23 mouse cellular contexts compared by ENCODE assay signal in the genomic region with DNA sequence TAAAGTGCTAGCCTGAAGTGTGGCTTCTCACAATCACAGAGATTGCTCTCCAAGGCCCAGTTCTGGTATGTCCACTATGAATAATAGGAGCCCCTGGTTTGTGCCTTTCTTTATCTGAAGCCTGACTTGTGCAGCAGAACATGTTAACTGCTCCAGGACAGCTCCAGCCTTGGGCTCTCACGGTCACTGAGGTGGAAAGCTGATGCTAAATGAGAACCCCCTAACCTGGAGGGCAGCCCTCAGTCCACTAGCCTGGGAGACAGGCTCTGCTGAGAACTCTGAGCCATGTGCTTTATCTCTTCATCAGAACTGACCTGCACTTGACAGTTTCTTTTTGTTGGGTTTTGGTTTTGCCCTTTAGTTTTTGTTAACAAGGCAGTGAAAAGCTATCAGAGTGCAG.
DNase-seq lines count a peak whose midpoint lies in the region; ATAC-seq lines count a peak whose summit lies in the region.
"Had no signal": no experiment of that assay in that cellular context is flagged by ENCODE, and none has a peak within 500 bp of the region (broad histone marks: within the 10 kb centered on the region; RNA-seq: fewer than 3 reads in every experiment).

No protein-coding gene starts in this region.

- H3K27ac ChIP-seq in forebrain, embryonic 10.5 days, result 0 out of 2 replicates have a peak overlapping the region, but pooled peaks have one; percentile 5
- H3K27ac ChIP-seq in forebrain, embryonic 12.5 days, result no peak overlapping the region
- H3K27ac ChIP-seq in kidney, embryonic 15.5 days, result no peak overlapping the region
- no peak overlapping the region for H3K27ac ChIP-seq in kidney, embryonic 16.5 days (ENCODE audit: low read length)
- no peak overlapping the region for H3K27ac ChIP-seq in midbrain, embryonic 11.5 days (ENCODE audit: low read depth, low read length)
- no peak overlapping the region for H3K27ac ChIP-seq in midbrain, embryonic 15.5 days
- H3K27ac ChIP-seq: embryonic facial prominence, embryonic 10.5 days; embryonic facial prominence, embryonic 13.5 days; gastrocnemius, adult 2 months; hindbrain, embryonic 12.5 days; hindbrain, embryonic 15.5 days had no signal

- H3K9ac ChIP-seq in forebrain, embryonic 12.5 days, result no peak overlapping the region
- no peak overlapping the region for H3K9ac ChIP-seq in kidney, embryonic 15.5 days
- no peak overlapping the region for H3K9ac ChIP-seq in kidney, embryonic 16.5 days (replicated peaks; ENCODE audit: low read length)
- no peak overlapping the region for H3K9ac ChIP-seq in midbrain, embryonic 11.5 days (ENCODE audit: low read length)
- H3K9ac ChIP-seq in midbrain, embryonic 15.5 days, result no peak overlapping the region
- H3K9ac ChIP-seq: embryonic facial prominence, embryonic 13.5 days; hindbrain, embryonic 12.5 days; hindbrain, embryonic 15.5 days had no signal

- 0 out of 2 replicates have a peak, but pooled peaks cover 4% of the 10 kb centered on the region for H3K36me3 ChIP-seq in forebrain, embryonic 10.5 days (replicated peaks)
- H3K36me3 ChIP-seq in forebrain, embryonic 12.5 days (replicated peaks), result no peaks in the 10 kb centered on the region
- no peaks in the 10 kb centered on the region for H3K36me3 ChIP-seq in kidney, embryonic 15.5 days
- H3K36me3 ChIP-seq in kidney, embryonic 16.5 days (ENCODE audit: insufficient read depth, low read length), result no peaks in the 10 kb centered on the region
- H3K36me3 ChIP-seq in midbrain, embryonic 11.5 days (ENCODE audit: control insufficient read depth, insufficient read depth, low read length), result no peaks in the 10 kb centered on the region
- H3K36me3 ChIP-seq in midbrain, embryonic 15.5 days (replicated peaks), result no peaks in the 10 kb centered on the region
- H3K36me3 ChIP-seq: embryonic facial prominence, embryonic 10.5 days; embryonic facial prominence, embryonic 13.5 days; hindbrain, embryonic 12.5 days; hindbrain, embryonic 15.5 days had no signal

- ATAC-seq in forebrain, embryonic 12.5 days (ENCODE audit: low FRiP score), result no peak
- ATAC-seq in kidney, embryonic 15.5 days (replicated peaks; ENCODE audit: low FRiP score), result peak; percentile 49; the same call in 1 of the 2 replicates
- no peak for ATAC-seq in kidney, embryonic 16.5 days (ENCODE audit: low FRiP score, low TSS enrichment)
- no peak for ATAC-seq in midbrain, embryonic 11.5 days (ENCODE audit: low FRiP score)
- ATAC-seq in midbrain, embryonic 15.5 days (replicated peaks), result no peak
- ATAC-seq: activated CD4-positive, CD25-positive, alpha-beta regulatory T cell, adult 4 months; forebrain, embryonic 16.5 days had no signal

- H3K4me3 ChIP-seq in forebrain, embryonic 10.5 days, result no peak overlapping the region
- H3K4me3 ChIP-seq in forebrain, embryonic 12.5 days (replicated peaks), result no peak overlapping the region
- H3K4me3 ChIP-seq in kidney, embryonic 15.5 days (replicated peaks), result no peak overlapping the region
- no peak overlapping the region for H3K4me3 ChIP-seq in kidney, embryonic 16.5 days (ENCODE audit: low read length)
- H3K4me3 ChIP-seq in midbrain, embryonic 11.5 days (ENCODE audit: low read depth, low read length), result no peak overlapping the region
- no peak overlapping the region for H3K4me3 ChIP-seq in midbrain, embryonic 15.5 days
- H3K4me3 ChIP-seq: embryonic facial prominence, embryonic 10.5 days; embryonic facial prominence, embryonic 13.5 days; erythroblast, embryonic 14.5 days; gastrocnemius, adult 2 months; hindbrain, embryonic 12.5 days; hindbrain, embryonic 15.5 days had no signal

- WGBS in forebrain, embryonic 10.5 days, result 64% methylated on average over 1 of the region's 1 CpGs
- 29% methylated on average over 1 of the region's 1 CpGs for WGBS in forebrain, embryonic 12.5 days
- WGBS in kidney, embryonic 15.5 days, result 27% methylated on average over 1 of the region's 1 CpGs
- 17% methylated on average over 1 of the region's 1 CpGs for WGBS in kidney, embryonic 16.5 days
- WGBS in midbrain, embryonic 11.5 days, result 52% methylated on average over 1 of the region's 1 CpGs
- WGBS in midbrain, embryonic 15.5 days, result 27% methylated on average over 1 of the region's 1 CpGs

- no peak overlapping the region for H3K4me2 ChIP-seq in forebrain, embryonic 12.5 days
- H3K4me2 ChIP-seq in kidney, embryonic 15.5 days, result no peak overlapping the region
- no peak overlapping the region for H3K4me2 ChIP-seq in kidney, embryonic 16.5 days (replicated peaks; ENCODE audit: low read depth, low read length)
- no peak overlapping the region for H3K4me2 ChIP-seq in midbrain, embryonic 11.5 days
- H3K4me2 ChIP-seq in midbrain, embryonic 15.5 days, result no peak overlapping the region
- H3K4me2 ChIP-seq: embryonic facial prominence, embryonic 13.5 days; heart, embryonic 11.5 days; hindbrain, embryonic 12.5 days; hindbrain, embryonic 15.5 days had no signal

- no peak for DNase-seq in forebrain, embryonic 10.5 days (ENCODE audit: extremely low spot score, low spot score)
- peak; percentile 59 for DNase-seq in midbrain, embryonic 11.5 days (ENCODE audit: low spot score, missing footprints)
- DNase-seq: adrenal gland, adult 8-10 months; adrenal gland, postnatal 25 days; cerebellum, adult 11-12 months; cerebellum, adult 8-10 months; cerebellum, postnatal 10 days; cerebellum, postnatal 36 days; embryo, embryonic 11 days; gastrocnemius, adult 2 months; gastrocnemius, postnatal 14 days had no signal

- no peaks in the 10 kb centered on the region for H3K27me3 ChIP-seq in forebrain, embryonic 10.5 days (ENCODE audit: poor library complexity, severe bottlenecking)
- no peaks in the 10 kb centered on the region for H3K27me3 ChIP-seq in forebrain, embryonic 12.5 days
- H3K27me3 ChIP-seq in kidney, embryonic 15.5 days, result no peaks in the 10 kb centered on the region
- no peaks in the 10 kb centered on the region for H3K27me3 ChIP-seq in kidney, embryonic 16.5 days (ENCODE audit: insufficient read depth, low read length)
- H3K27me3 ChIP-seq in midbrain, embryonic 11.5 days (ENCODE audit: control insufficient read depth, insufficient read depth, low read length), result no peaks in the 10 kb centered on the region
- no peaks in the 10 kb centered on the region for H3K27me3 ChIP-seq in midbrain, embryonic 15.5 days (replicated peaks)
- H3K27me3 ChIP-seq: embryonic facial prominence, embryonic 13.5 days; hindbrain, embryonic 12.5 days; hindbrain, embryonic 15.5 days had no signal

- peaks cover 24% of the 10 kb centered on the region for H3K4me1 ChIP-seq in forebrain, embryonic 10.5 days
- peaks cover 15% of the 10 kb centered on the region; the same call in 1 of the 2 replicates for H3K4me1 ChIP-seq in forebrain, embryonic 12.5 days
- H3K4me1 ChIP-seq in kidney, embryonic 15.5 days, result no peaks in the 10 kb centered on the region
- H3K4me1 ChIP-seq in kidney, embryonic 16.5 days (ENCODE audit: insufficient read depth, low read length), result no peaks in the 10 kb centered on the region
- peaks cover 8% of the 10 kb centered on the region for H3K4me1 ChIP-seq in midbrain, embryonic 11.5 days (ENCODE audit: control insufficient read depth, insufficient read depth, low read length)
- 0 out of 2 replicates have a peak, but pooled peaks cover 3% of the 10 kb centered on the region for H3K4me1 ChIP-seq in midbrain, embryonic 15.5 days
- H3K4me1 ChIP-seq: embryonic facial prominence, embryonic 10.5 days; embryonic facial prominence, embryonic 13.5 days; hindbrain, embryonic 12.5 days; hindbrain, embryonic 15.5 days had no signal

- H3K9me3 ChIP-seq in forebrain, embryonic 10.5 days, result no peaks in the 10 kb centered on the region
- H3K9me3 ChIP-seq in forebrain, embryonic 12.5 days, result no peaks in the 10 kb centered on the region
- no peaks in the 10 kb centered on the region for H3K9me3 ChIP-seq in kidney, embryonic 15.5 days (replicated peaks)
- no peaks in the 10 kb centered on the region for H3K9me3 ChIP-seq in kidney, embryonic 16.5 days (ENCODE audit: low read length)
- H3K9me3 ChIP-seq in midbrain, embryonic 11.5 days (ENCODE audit: control insufficient read depth, low read length), result no peaks in the 10 kb centered on the region
- no peaks in the 10 kb centered on the region for H3K9me3 ChIP-seq in midbrain, embryonic 15.5 days
- H3K9me3 ChIP-seq: embryonic facial prominence, embryonic 10.5 days; embryonic facial prominence, embryonic 13.5 days; hindbrain, embryonic 12.5 days; hindbrain, embryonic 15.5 days had no signal
